Mouse (Mus musculus): Measurements from ENCODE around the gene Btrc.
"Not testable (repeated sequence)": the region's sequence is repeated elsewhere in the genome, so short reads cannot be mapped to it uniquely, and the experiment has no call there.

Btrc gene

GRCm38 (mm10) chr19:45363384-45363926, at the start of gene Btrc:
Btrc (plus strand) TSS chr19:45363734.
- DNase-seq, result peak; percentile 100

- no peak for DNase-seq
Measured at GRCm38 (mm10) chr19:45317473-45317882, 46.1 kb upstream of the Btrc start.

- no peak for DNase-seq
Measured at GRCm38 (mm10) chr19:45321062-45321461, 42.5 kb upstream of the Btrc start.

GRCm38 (mm10) chr19:45329039-45329438, 34.5 kb upstream of the Btrc start:
- no peak for DNase-seq

- no peak for DNase-seq
Measured at GRCm38 (mm10) chr19:45329748-45330298, 33.7 kb upstream of the Btrc start.

- DNase-seq, result no peak
Measured at GRCm38 (mm10) chr19:45336718-45337117, 26.8 kb upstream of the Btrc start.

GRCm38 (mm10) chr19:45338182-45338581, 25.4 kb upstream of the Btrc start:
- no peak for DNase-seq

GRCm38 (mm10) chr19:45343941-45344340, 19.6 kb upstream of the Btrc start:
- DNase-seq, result no peak

GRCm38 (mm10) chr19:45348188-45348587, 15.3 kb upstream of the Btrc start:
- DNase-seq, result no peak

- no peak for DNase-seq
Measured at GRCm38 (mm10) chr19:45350456-45350855, 13.1 kb upstream of the Btrc start.

GRCm38 (mm10) chr19:45352706-45353105, 10.8 kb upstream of the Btrc start:
- not testable (repeated sequence) for DNase-seq

GRCm38 (mm10) chr19:45355678-45356077, 7.9 kb upstream of the Btrc start:
- no peak for DNase-seq

- DNase-seq, result not testable (repeated sequence)
Measured at GRCm38 (mm10) chr19:45356868-45357267, 6.7 kb upstream of the Btrc start.

- no peak for DNase-seq
Measured at GRCm38 (mm10) chr19:45360486-45360885, 3.0 kb upstream of the Btrc start.

GRCm38 (mm10) chr19:45363933-45364391, 428 bp downstream of the Btrc start:
- no peak for DNase-seq

- no peak for DNase-seq
Measured at GRCm38 (mm10) chr19:45366651-45367050, 3.1 kb downstream of the Btrc start.

GRCm38 (mm10) chr19:45384815-45385214, 21.3 kb downstream of the Btrc start:
- DNase-seq, result not testable (repeated sequence)

GRCm38 (mm10) chr19:45388551-45388950, 25.0 kb downstream of the Btrc start:
- DNase-seq, result no peak

GRCm38 (mm10) chr19:45394078-45394477, 30.5 kb downstream of the Btrc start:
- no peak for DNase-seq

- DNase-seq, result peak in 1 of 2 experiments; percentile 25
Measured at GRCm38 (mm10) chr19:45411000-45411399, 47.5 kb downstream of the Btrc start.

GRCm38 (mm10) chr19:45412694-45413093, 49.2 kb downstream of the Btrc start:
- DNase-seq, result no peak

GRCm38 (mm10) chr19:45413966-45414365, 50.4 kb downstream of the Btrc start:
- DNase-seq, result peak in 1 of 2 experiments; percentile 22

GRCm38 (mm10) chr19:45417601-45418000, 54.1 kb downstream of the Btrc start:
- DNase-seq, result no peak

GRCm38 (mm10) chr19:45422276-45422675, 58.7 kb downstream of the Btrc start:
- no peak for DNase-seq

GRCm38 (mm10) chr19:45428146-45428545, 64.6 kb downstream of the Btrc start:
- DNase-seq, result peak; percentile 22 to 58
